Mouse (Mus musculus): ENCODE measurements around the gene Ankrd13a. TPM values are rescaled to one million over a fixed set of nuclear protein-coding genes. Genes with fewer than 3 reads are reported as not detected.

Ankrd13a gene
- polyA plus RNA-seq, 1 experiment = 51.2 TPM

- H3K27me3 ChIP-seq (ENCODE audit: control insufficient read depth, insufficient read depth, insufficient read length) = no peaks in the 10 kb centered on the region
- no peak overlapping the region for H3K4me3 ChIP-seq
- no peak overlapping the region for H3ac ChIP-seq (ENCODE audit: control insufficient read depth, insufficient read length)
- H3K36me3 ChIP-seq (ENCODE audit: control insufficient read depth, insufficient read depth) = peaks cover 9% of the 10 kb centered on the region
- no peak overlapping the region for H3K4me2 ChIP-seq (ENCODE audit: low read depth)
- peaks cover 61% of the 10 kb centered on the region for H3K79me2 ChIP-seq (ENCODE audit: control insufficient read depth, insufficient read depth)
- TF ChIP-seq POLR2AphosphoS2 (IDR thresholded peaks at IDR 0.05; ENCODE audit: insufficient read length, low read depth) (no peak), POLR2A (IDR thresholded peaks at IDR 0.05; ENCODE audit: insufficient read length, low read depth) (no peak), USF1 (IDR thresholded peaks at IDR 0.05; ENCODE audit: low read depth) (no peak), MAX (IDR thresholded peaks at IDR 0.05; ENCODE audit: low read depth) (no peak), MYOD1 (IDR thresholded peaks at IDR 0.05; ENCODE audit: control insufficient read depth in 1 of 3, insufficient read length in 2 of 3, low read depth in 2 of 3) (no peak), SRF (IDR thresholded peaks at IDR 0.05; ENCODE audit: control insufficient read depth, insufficient read length, low read depth) (no peak), MYOG (IDR thresholded peaks at IDR 0.05; ENCODE audit: control insufficient read depth in 1 of 3, insufficient read depth in 1 of 3, insufficient read length in 2 of 3, low read depth in 2 of 3) (no peak), E2F4 (IDR thresholded peaks at IDR 0.05; ENCODE audit: insufficient read depth) (no peak), TCF12 (IDR thresholded peaks at IDR 0.05; ENCODE audit: insufficient read depth, poor library complexity, severe bottlenecking) (no peak), CEBPB (IDR thresholded peaks at IDR 0.05; ENCODE audit: insufficient read depth, poor library complexity, severe bottlenecking) (no peak), TCF3 (IDR thresholded peaks at IDR 0.05; ENCODE audit: insufficient read length, low read depth) (no peak), REST (IDR thresholded peaks at IDR 0.05; ENCODE audit: insufficient read depth, insufficient read length) (no peak)
These were observed 4.7 kb upstream of the Ankrd13a start for GRCm38 (mm10) chr5:114769786-114770185.

GRCm38 (mm10) chr5:114771796-114772195, 2.7 kb upstream of the Ankrd13a start:
- Histone ChIP-seq H3K4me2 (ENCODE audit: low read depth) (peak overlapping the region; percentile 87), H3K4me3 (peak overlapping the region; percentile 52), H3ac (ENCODE audit: control insufficient read depth, insufficient read length) (no peak overlapping the region), H3K36me3 (ENCODE audit: control insufficient read depth, insufficient read depth) (no peaks in the 10 kb centered on the region), H3K79me2 (ENCODE audit: control insufficient read depth, insufficient read depth) (peaks cover 76% of the 10 kb centered on the region), H3K27me3 (ENCODE audit: control insufficient read depth, insufficient read depth, insufficient read length) (no peaks in the 10 kb centered on the region)
- no peak for TF ChIP-seq POLR2AphosphoS2 (IDR thresholded peaks at IDR 0.05; ENCODE audit: insufficient read length, low read depth)
- no peak for TF ChIP-seq CEBPB (IDR thresholded peaks at IDR 0.05; ENCODE audit: insufficient read depth, poor library complexity, severe bottlenecking)
- TF ChIP-seq SRF (IDR thresholded peaks at IDR 0.05; ENCODE audit: control insufficient read depth, insufficient read length, low read depth) = no peak
- TF ChIP-seq TCF12 (IDR thresholded peaks at IDR 0.05; ENCODE audit: insufficient read depth, poor library complexity, severe bottlenecking) = no peak

- H3K4me3 ChIP-seq = peak overlapping the region; percentile 52
- H3K4me2 ChIP-seq (ENCODE audit: low read depth) = peak overlapping the region; percentile 87
- TF ChIP-seq MYOG (IDR thresholded peaks at IDR 0.05; ENCODE audit: control insufficient read depth in 1 of 3, insufficient read depth in 1 of 3, insufficient read length in 2 of 3, low read depth in 2 of 3) = peak in 1 of 3 experiments; percentile 15
- no peak for TF ChIP-seq CEBPB (IDR thresholded peaks at IDR 0.05; ENCODE audit: insufficient read depth, poor library complexity, severe bottlenecking)
- no peaks in the 10 kb centered on the region for H3K36me3 ChIP-seq (ENCODE audit: control insufficient read depth, insufficient read depth)
- H3K27me3 ChIP-seq (ENCODE audit: control insufficient read depth, insufficient read depth, insufficient read length) = no peaks in the 10 kb centered on the region
- H3ac ChIP-seq (ENCODE audit: control insufficient read depth, insufficient read length) = peak overlapping the region; percentile 99
- H3K79me2 ChIP-seq (ENCODE audit: control insufficient read depth, insufficient read depth) = peaks cover 72% of the 10 kb centered on the region
These were observed 1.8 kb upstream of the Ankrd13a start for GRCm38 (mm10) chr5:114772456-114773203.

- no peaks in the 10 kb centered on the region for H3K27me3 ChIP-seq (ENCODE audit: control insufficient read depth, insufficient read depth, insufficient read length)
- H3K79me2 ChIP-seq (ENCODE audit: control insufficient read depth, insufficient read depth) = peaks cover 72% of the 10 kb centered on the region
- no peaks in the 10 kb centered on the region for H3K36me3 ChIP-seq (ENCODE audit: control insufficient read depth, insufficient read depth)
- H3ac ChIP-seq (ENCODE audit: control insufficient read depth, insufficient read length) = peak overlapping the region; percentile 99
- TF ChIP-seq MAX (IDR thresholded peaks at IDR 0.05; ENCODE audit: low read depth) (no peak), MYOG (IDR thresholded peaks at IDR 0.05; ENCODE audit: control insufficient read depth in 1 of 3, insufficient read depth in 1 of 3, insufficient read length in 2 of 3, low read depth in 2 of 3) (no peak), MYOD1 (IDR thresholded peaks at IDR 0.05; ENCODE audit: control insufficient read depth in 1 of 3, insufficient read length in 2 of 3, low read depth in 2 of 3) (no peak), POLR2A (IDR thresholded peaks at IDR 0.05; ENCODE audit: insufficient read length, low read depth) (peak; percentile 55), E2F4 (IDR thresholded peaks at IDR 0.05; ENCODE audit: insufficient read depth) (no peak), TCF3 (IDR thresholded peaks at IDR 0.05; ENCODE audit: insufficient read length, low read depth) (no peak), POLR2AphosphoS2 (IDR thresholded peaks at IDR 0.05; ENCODE audit: insufficient read length, low read depth) (peak; percentile 50), SRF (IDR thresholded peaks at IDR 0.05; ENCODE audit: control insufficient read depth, insufficient read length, low read depth) (no peak), CEBPB (IDR thresholded peaks at IDR 0.05; ENCODE audit: insufficient read depth, poor library complexity, severe bottlenecking) (no peak), TCF12 (IDR thresholded peaks at IDR 0.05; ENCODE audit: insufficient read depth, poor library complexity, severe bottlenecking) (no peak), USF1 (IDR thresholded peaks at IDR 0.05; ENCODE audit: low read depth) (peak; percentile 93), REST (IDR thresholded peaks at IDR 0.05; ENCODE audit: insufficient read depth, insufficient read length) (no peak)
- peak overlapping the region; percentile 52 for H3K4me3 ChIP-seq
- H3K4me2 ChIP-seq (ENCODE audit: low read depth) = peak overlapping the region; percentile 97
These were observed 1.2 kb upstream of the Ankrd13a start for GRCm38 (mm10) chr5:114773211-114773710.

GRCm38 (mm10) chr5:114773780-114774179, 697 bp upstream of the Ankrd13a start:
- Histone ChIP-seq H3K27me3 (ENCODE audit: control insufficient read depth, insufficient read depth, insufficient read length) (no peaks in the 10 kb centered on the region), H3K36me3 (ENCODE audit: control insufficient read depth, insufficient read depth) (no peaks in the 10 kb centered on the region), H3ac (ENCODE audit: control insufficient read depth, insufficient read length) (peak overlapping the region; percentile 99), H3K79me2 (ENCODE audit: control insufficient read depth, insufficient read depth) (peaks cover 69% of the 10 kb centered on the region), H3K4me2 (ENCODE audit: low read depth) (peak overlapping the region; percentile 97), H3K4me3 (peak overlapping the region; percentile 52)
- TF ChIP-seq E2F4 (IDR thresholded peaks at IDR 0.05; ENCODE audit: insufficient read depth) (no peak), TCF3 (IDR thresholded peaks at IDR 0.05; ENCODE audit: insufficient read length, low read depth) (no peak), TCF12 (IDR thresholded peaks at IDR 0.05; ENCODE audit: insufficient read depth, poor library complexity, severe bottlenecking) (no peak), MAX (IDR thresholded peaks at IDR 0.05; ENCODE audit: low read depth) (no peak), POLR2AphosphoS2 (IDR thresholded peaks at IDR 0.05; ENCODE audit: insufficient read length, low read depth) (no peak), CEBPB (IDR thresholded peaks at IDR 0.05; ENCODE audit: insufficient read depth, poor library complexity, severe bottlenecking) (no peak), POLR2A (IDR thresholded peaks at IDR 0.05; ENCODE audit: insufficient read length, low read depth) (peak; percentile 22)

Data from myocyte (in vitro differentiated cells).